Mouse (Mus musculus) spleen, adult 2 months (tissue): ENCODE results near the gene Kbtbd6. TPM values are rescaled to one million over a fixed set of nuclear protein-coding genes. Genes with fewer than 3 reads are reported as not detected.

ENCODE experiments used
- DNase-seq, 2 experiments: peaks; one replicate each; pipeline versions ENCODE4 v3.0.0 to v3.0.0-alpha.2; 2012 to 2021; ENCODE audit warnings: low spot score in 2 of 2, low read depth in 1 of 2
- H3K27ac ChIP-seq: fragments of 200-500 bp; 2 replicates; pipeline ENCODE4 v1.5.1; 2012; ENCODE audit warnings: low read length, inconsistent platforms; ENCODE audit not compliant: insufficient read depth
- H3K27me3 ChIP-seq: fragments of 200-500 bp; 2 replicates; pipeline ENCODE4 v1.6.1; 2012; ENCODE audit warnings: mild to moderate bottlenecking, moderate library complexity, low read length, inconsistent platforms; ENCODE audit not compliant: control insufficient read depth, insufficient read depth
- H3K36me3 ChIP-seq: fragments of 200-500 bp; 2 replicates; pipeline ENCODE4 v1.6.1; 2012; ENCODE audit warnings: mild to moderate bottlenecking, low read length, inconsistent platforms; ENCODE audit not compliant: control insufficient read depth, insufficient read depth
- H3K4me1 ChIP-seq: fragments of 200-500 bp; 2 replicates; pipeline ENCODE4 v1.6.1; 2011; ENCODE audit warnings: inconsistent platforms; ENCODE audit not compliant: control insufficient read depth, insufficient read depth, insufficient read length
- H3K4me3 ChIP-seq: fragments of 200-500 bp; 2 replicates; pipeline ENCODE4 v1.5.1; 2011; ENCODE audit warnings: mild to moderate bottlenecking, inconsistent platforms; ENCODE audit not compliant: insufficient read depth, insufficient read length; ENCODE audit errors: extremely low read depth
- CTCF ChIP-seq: fragments of 200-500 bp; IDR thresholded peaks from 2 replicates; pipeline ENCODE4 v1.5.1; 2011; ENCODE audit warnings: mild to moderate bottlenecking, inconsistent platforms; ENCODE audit not compliant: insufficient read depth, insufficient read length, insufficient replicate concordance; ENCODE audit errors: extremely low read depth
- POLR2A ChIP-seq: fragments of 200-500 bp; IDR thresholded peaks from 2 replicates; pipeline ENCODE4 v1.6.1; 2011; ENCODE audit warnings: low read depth, low read length, inconsistent platforms
- WGBS: fragments of 180-500 bp; shearing (Covaris S2); methylation state at CpG from one replicate; pipeline ENCODE4 v1.1.7; 2018; 5-methylcytosine and 5-hydroxymethylcytosine counted together
- polyA plus RNA-seq: library from polyadenylated mRNA; depleted of rRNA; stranded (reverse); fragments of >200 nt; gene quantifications from 2 replicates; pipeline ENCODE4 v1.2.3, GENCODE M21; 2012; rRNA removed

Gene Kbtbd6
- polyA plus RNA-seq, 1 experiment = 1.4 TPM

DNA sequence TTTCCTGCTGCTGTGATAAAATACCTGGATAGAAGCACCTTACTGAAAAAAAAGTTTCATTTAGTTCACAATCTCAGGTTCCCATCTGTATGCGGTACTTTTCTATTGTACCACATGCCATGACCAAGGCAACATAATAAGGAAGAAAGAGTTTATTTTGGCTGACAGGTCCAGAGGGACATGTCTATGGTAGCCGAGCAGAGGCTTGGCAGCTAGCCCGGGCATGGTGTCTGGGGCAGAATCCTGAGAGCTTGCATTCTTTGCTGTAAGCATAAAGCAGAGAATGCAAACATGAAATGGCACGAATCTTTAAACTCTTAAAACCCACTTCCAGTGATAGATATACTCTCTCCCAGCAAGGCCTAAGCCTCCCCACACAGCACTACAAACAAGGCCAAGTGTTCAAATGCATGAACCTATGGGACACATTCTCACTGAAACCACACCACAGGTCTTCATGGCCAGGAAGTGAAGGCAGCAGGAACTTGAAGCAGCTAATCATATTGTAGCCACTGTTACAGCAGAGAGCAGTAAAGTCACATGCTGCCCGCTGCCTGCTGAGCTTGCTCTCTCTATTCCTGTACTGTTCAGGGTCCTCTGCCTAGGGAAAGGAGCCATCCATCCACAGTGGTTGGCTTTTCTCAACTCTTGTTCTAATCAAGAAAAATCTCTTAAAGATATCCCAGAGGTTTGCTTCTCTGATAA lies 51.9 kb downstream of the Kbtbd6 start:
- TF ChIP-seq CTCF (no peak), POLR2A (no peak)
- 65% methylated on average over 5 of the region's 5 CpGs for WGBS
- Histone ChIP-seq H3K4me3 (no peak overlapping the region), H3K4me1 (peaks cover 3% of the 10 kb centered on the region; the same call in 1 of the 2 replicates), H3K27me3 (no peaks in the 10 kb centered on the region), H3K36me3 (no peaks in the 10 kb centered on the region), H3K27ac (no peak overlapping the region)
- no peak for DNase-seq

Other genes with a start within 250 kb of the Kbtbd6 start
- not detected in 2 replicates for gene Zfp957, start 204.5 kb upstream of the Kbtbd6 start, polyA plus RNA-seq
- 57.6 and 94.0 TPM in 2 replicates for gene Rgcc, start 150.2 kb upstream of the Kbtbd6 start, polyA plus RNA-seq
- 1.5 and 2.1 TPM in 2 replicates for gene Naa16, start 61.1 kb upstream of the Kbtbd6 start, polyA plus RNA-seq
- 0.53 and 0.59 TPM in 2 replicates for gene Mtrf1, start 54.1 kb upstream of the Kbtbd6 start, polyA plus RNA-seq
- gene Kbtbd7, start 25.3 kb upstream of the Kbtbd6 start, polyA plus RNA-seq = 4.2 and 6.0 TPM in 2 replicates
- gene Elf1, start 29.4 kb downstream of the Kbtbd6 start, polyA plus RNA-seq = 22.5 and 26.7 TPM in 2 replicates
- 2.6 and 3.7 TPM in 2 replicates for gene Wbp4, start 29.7 kb downstream of the Kbtbd6 start, polyA plus RNA-seq
- gene Sugt1, start 135.9 kb downstream of the Kbtbd6 start, polyA plus RNA-seq = 3.4 and 3.7 TPM in 2 replicates
- gene Cnmd, start 210.3 kb downstream of the Kbtbd6 start, polyA plus RNA-seq = not detected in 2 replicates